Mouse (Mus musculus) stomach, embryonic 16.5 days (tissue): ENCODE data around the gene Gm28845. TPM values are rescaled to one million over a fixed set of nuclear protein-coding genes. Genes with fewer than 3 reads are reported as not detected.

Source experiments
- ATAC-seq: fragments of 200-750 bp; cut with Nextera tagmentation; 2 replicates; pipeline ENCODE4 v1.8.0; 2017; ENCODE audit warnings: moderate number of reproducible peaks, moderate TSS enrichment; ENCODE audit not compliant: insufficient read depth, low FRiP score
- H3K27ac ChIP-seq: fragments of 300-500 bp; sonication (generic); 2 replicates; pipeline ENCODE4 v1.5.1; 2014; ENCODE audit warnings: low read length
- H3K27me3 ChIP-seq: fragments of 300-500 bp; sonication (generic); 2 replicates; pipeline ENCODE4 v1.6.1; 2014; ENCODE audit warnings: low read length, control low read depth, mixed read lengths; ENCODE audit not compliant: control insufficient read depth, insufficient read depth
- H3K36me3 ChIP-seq: fragments of 300-500 bp; sonication (generic); 2 replicates; pipeline ENCODE4 v1.6.1; 2014; ENCODE audit warnings: low read length; ENCODE audit not compliant: control insufficient read depth, insufficient read depth
- H3K4me1 ChIP-seq: fragments of 300-500 bp; sonication (generic); 2 replicates; pipeline ENCODE4 v1.6.1; 2014; ENCODE audit warnings: low read length, control low read depth, mixed read lengths; ENCODE audit not compliant: control insufficient read depth, insufficient read depth
- H3K4me2 ChIP-seq: fragments of 300-500 bp; sonication (generic); 2 replicates; pipeline ENCODE4 v1.6.1; 2014; ENCODE audit warnings: low read depth, low read length, mixed read lengths
- H3K4me3 ChIP-seq: fragments of 300-500 bp; sonication (generic); replicated peaks from 2 replicates; pipeline ENCODE4 v1.5.1; 2014; ENCODE audit warnings: mild to moderate bottlenecking, low read length
- H3K9ac ChIP-seq: fragments of 300-500 bp; sonication (generic); 2 replicates; pipeline ENCODE4 v1.6.1; 2014; ENCODE audit warnings: low read length
- H3K9me3 ChIP-seq: fragments of 300-500 bp; sonication (generic); replicated peaks from 2 replicates; pipeline ENCODE4 v1.6.1; 2016; ENCODE audit warnings: low read length, control low read depth; ENCODE audit not compliant: control insufficient read depth
- WGBS: fragments of 180-500 bp; shearing (Covaris S2); extraction: QIAGEN DNeasy Blood & Tissue Kit; methylation state at CpG from one replicate; pipeline ENCODE4 v1.1.7; 2014; 5-methylcytosine and 5-hydroxymethylcytosine counted together
- polyA plus RNA-seq: library from polyadenylated mRNA; unstranded; fragments of >200 nt; fragmentation: Nextera tagmentation; extraction: Ambion mirVana; gene quantifications from 2 replicates; pipeline ENCODE4 v1.2.1, GENCODE M21; 2015

The Gm28845 gene
- polyA plus RNA-seq, 1 experiment from 2014 or later = not detected

GRCm38 (mm10) chr1:65112031-65112806 lies 7.1 kb downstream of the Gm28845 start:
- Histone ChIP-seq H3K27ac (no peak overlapping the region), H3K36me3 (no peaks in the 10 kb centered on the region), H3K4me3 (no peak overlapping the region; the same call in 1 of the 2 replicates), H3K4me2 (peak overlapping the region; percentile 47), H3K4me1 (no peaks in the 10 kb centered on the region), H3K27me3 (no peaks in the 10 kb centered on the region), H3K9me3 (no peaks in the 10 kb centered on the region), H3K9ac (peak overlapping the region; percentile 1; the same call in 1 of the 2 replicates)
- 0 out of 2 replicates have a peak, but pooled peaks have one; percentile 70 for ATAC-seq
- 8% methylated on average over 8 of the region's 8 CpGs for WGBS

DNA sequence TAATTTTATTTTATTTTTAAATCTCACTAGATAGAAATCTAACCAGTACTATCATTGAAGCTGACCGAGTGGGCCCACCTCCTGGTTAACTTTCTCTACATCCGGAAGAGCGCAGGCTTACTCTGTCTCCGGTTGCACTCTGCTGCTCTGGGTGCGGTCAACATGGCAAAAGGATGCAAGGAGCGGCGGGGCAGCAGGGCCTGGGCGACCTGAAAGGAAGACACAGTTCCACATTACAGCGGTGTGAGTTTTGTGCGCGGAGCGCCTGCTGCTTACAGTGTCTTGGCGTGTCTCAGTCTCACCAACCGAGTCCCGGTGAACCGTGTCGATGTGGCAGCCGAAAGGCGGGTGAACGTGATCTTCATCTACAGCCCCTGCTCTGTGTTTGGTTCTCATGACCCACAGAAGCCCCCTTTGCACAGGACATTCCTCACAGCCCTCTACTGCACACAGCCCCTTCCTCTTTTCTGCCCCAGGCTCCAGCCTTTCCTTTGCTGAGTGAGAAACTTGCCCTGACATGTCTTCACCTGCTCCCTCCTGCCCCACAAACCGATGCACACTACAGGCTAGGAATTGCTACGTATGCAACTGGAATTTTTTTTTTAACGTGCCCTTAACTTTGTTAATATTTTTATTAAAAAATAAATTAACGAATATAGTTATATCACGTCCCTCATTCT lies 9.5 kb downstream of the Gm28845 start:
- 67% methylated on average over 25 of the region's 25 CpGs for WGBS
- no peak overlapping the region for H3K27ac ChIP-seq
- H3K4me3 ChIP-seq = no peak overlapping the region
- H3K36me3 ChIP-seq = no peaks in the 10 kb centered on the region
- H3K4me2 ChIP-seq = no peak overlapping the region
- no peaks in the 10 kb centered on the region for H3K9me3 ChIP-seq
- no peaks in the 10 kb centered on the region for H3K27me3 ChIP-seq
- no peak for ATAC-seq
- no peaks in the 10 kb centered on the region for H3K4me1 ChIP-seq
- no peak overlapping the region for H3K9ac ChIP-seq

GRCm38 (mm10) chr1:65109196-65109595 lies 10.2 kb downstream of the Gm28845 start:
- 86% methylated on average over 8 of the region's 8 CpGs for WGBS
- Histone ChIP-seq H3K4me2 (no peak overlapping the region), H3K27ac (no peak overlapping the region), H3K4me1 (no peaks in the 10 kb centered on the region), H3K27me3 (no peaks in the 10 kb centered on the region), H3K36me3 (no peaks in the 10 kb centered on the region), H3K9ac (no peak overlapping the region), H3K4me3 (no peak overlapping the region), H3K9me3 (no peaks in the 10 kb centered on the region)
- ATAC-seq = no peak

DNA sequence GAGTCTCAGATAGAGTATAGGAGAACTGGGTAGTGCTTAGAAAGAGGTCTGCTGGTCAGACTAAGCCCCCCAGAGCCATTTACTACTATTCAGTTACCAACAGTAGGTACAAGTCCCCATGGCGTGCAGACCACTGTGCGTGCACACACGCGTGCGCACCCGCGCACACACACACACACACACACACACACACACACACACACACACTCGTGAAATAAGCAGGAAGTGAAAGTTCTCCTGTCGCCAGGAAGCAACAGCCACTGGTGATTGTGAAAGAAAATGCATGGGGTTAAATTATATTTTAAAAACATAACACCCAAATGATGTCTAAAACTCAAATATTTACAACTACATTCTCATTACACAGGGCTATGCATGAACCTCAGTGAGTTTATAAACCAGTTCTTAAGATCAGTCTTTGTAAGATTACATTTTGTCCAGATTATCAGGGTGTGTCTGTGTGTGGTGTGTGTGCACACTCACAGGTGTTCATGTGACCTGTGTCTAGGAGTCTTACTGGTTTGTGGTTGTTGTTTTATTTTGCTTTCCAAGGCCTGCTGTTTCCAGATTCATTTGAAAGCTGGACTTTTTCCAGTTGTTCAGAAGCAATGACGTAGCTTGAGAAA lies 11.6 kb downstream of the Gm28845 start:
- no peak for ATAC-seq
- Histone ChIP-seq H3K9ac (no peak overlapping the region), H3K4me2 (no peak overlapping the region), H3K27me3 (no peaks in the 10 kb centered on the region), H3K36me3 (no peaks in the 10 kb centered on the region), H3K4me1 (no peaks in the 10 kb centered on the region), H3K9me3 (no peaks in the 10 kb centered on the region), H3K4me3 (no peak overlapping the region), H3K27ac (no peak overlapping the region)
- 76% methylated on average over 10 of the region's 10 CpGs for WGBS

GRCm38 (mm10) chr1:65103273-65103672 lies 16.1 kb downstream of the Gm28845 start, which contains the start of gene Cryga:
TSS of gene Cryga (minus strand) at chr1:65103373.
- Histone ChIP-seq H3K4me2 (no peak within 1 kb of the TSS), H3K9ac (no peak within 1 kb of the TSS), H3K4me3 (no peak within 1 kb of the TSS), H3K36me3 (no peaks in the 10 kb centered on the region), H3K9me3 (no peaks in the 10 kb centered on the region), H3K27me3 (no peaks in the 10 kb centered on the region), H3K27ac (no peak within 1 kb of the TSS), H3K4me1 (no peaks in the 10 kb centered on the region)
- ATAC-seq = no peak
- WGBS = 89% methylated on average over 11 of the region's 11 CpGs

DNA sequence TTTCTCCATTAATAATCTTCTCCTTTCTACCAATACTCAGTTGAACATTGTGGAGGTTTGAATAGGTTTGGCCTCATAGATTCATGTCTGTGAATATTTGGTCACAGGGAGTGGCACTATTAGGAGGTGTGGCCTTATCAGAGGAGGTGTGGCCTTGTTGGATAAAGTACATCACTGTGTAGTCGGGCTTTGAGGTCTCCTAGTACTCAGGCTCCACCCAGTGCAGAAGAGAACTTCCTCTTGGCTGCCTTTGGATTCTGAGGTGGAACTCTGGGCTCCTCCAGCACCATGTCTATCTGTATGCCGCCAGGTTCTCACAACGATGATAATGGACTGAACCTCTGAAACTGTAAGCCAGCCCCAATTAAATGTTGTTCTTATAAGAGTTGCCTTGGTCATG lies 22.4 kb downstream of the Gm28845 start:
- Histone ChIP-seq H3K4me2 (no peak overlapping the region), H3K36me3 (no peaks in the 10 kb centered on the region), H3K27ac (no peak overlapping the region), H3K4me3 (no peak overlapping the region), H3K9ac (no peak overlapping the region), H3K4me1 (no peaks in the 10 kb centered on the region), H3K9me3 (no peaks in the 10 kb centered on the region), H3K27me3 (no peaks in the 10 kb centered on the region)
- ATAC-seq = peak; percentile 72; the same call in 1 of the 2 replicates
- WGBS = 77% methylated on average over 3 of the region's 3 CpGs

GRCm38 (mm10) chr1:65091566-65091965 lies 27.8 kb downstream of the Gm28845 start:
- H3K27me3 ChIP-seq = no peaks in the 10 kb centered on the region
- no peak overlapping the region for H3K4me3 ChIP-seq
- H3K9ac ChIP-seq = no peak overlapping the region
- H3K9me3 ChIP-seq = no peaks in the 10 kb centered on the region
- no peak for ATAC-seq
- no peaks in the 10 kb centered on the region for H3K4me1 ChIP-seq
- no peak overlapping the region for H3K4me2 ChIP-seq
- 91% methylated on average over 3 of the region's 3 CpGs for WGBS
- no peak overlapping the region for H3K27ac ChIP-seq
- no peaks in the 10 kb centered on the region for H3K36me3 ChIP-seq

- 0 out of 2 replicates have a peak, but pooled peaks have one; percentile 17 for ATAC-seq
- Histone ChIP-seq H3K36me3 (no peaks in the 10 kb centered on the region), H3K27ac (no peak overlapping the region), H3K4me2 (no peak overlapping the region), H3K9me3 (no peaks in the 10 kb centered on the region), H3K27me3 (no peaks in the 10 kb centered on the region), H3K4me1 (no peaks in the 10 kb centered on the region), H3K4me3 (no peak overlapping the region), H3K9ac (no peak overlapping the region)
- WGBS = 43% methylated on average over 2 of the region's 2 CpGs
These were observed 29.0 kb downstream of the Gm28845 start for GRCm38 (mm10) chr1:65090370-65090769.
